Comparison of ENCODE assay signal across 24 mouse cellular contexts in the genomic region with DNA sequence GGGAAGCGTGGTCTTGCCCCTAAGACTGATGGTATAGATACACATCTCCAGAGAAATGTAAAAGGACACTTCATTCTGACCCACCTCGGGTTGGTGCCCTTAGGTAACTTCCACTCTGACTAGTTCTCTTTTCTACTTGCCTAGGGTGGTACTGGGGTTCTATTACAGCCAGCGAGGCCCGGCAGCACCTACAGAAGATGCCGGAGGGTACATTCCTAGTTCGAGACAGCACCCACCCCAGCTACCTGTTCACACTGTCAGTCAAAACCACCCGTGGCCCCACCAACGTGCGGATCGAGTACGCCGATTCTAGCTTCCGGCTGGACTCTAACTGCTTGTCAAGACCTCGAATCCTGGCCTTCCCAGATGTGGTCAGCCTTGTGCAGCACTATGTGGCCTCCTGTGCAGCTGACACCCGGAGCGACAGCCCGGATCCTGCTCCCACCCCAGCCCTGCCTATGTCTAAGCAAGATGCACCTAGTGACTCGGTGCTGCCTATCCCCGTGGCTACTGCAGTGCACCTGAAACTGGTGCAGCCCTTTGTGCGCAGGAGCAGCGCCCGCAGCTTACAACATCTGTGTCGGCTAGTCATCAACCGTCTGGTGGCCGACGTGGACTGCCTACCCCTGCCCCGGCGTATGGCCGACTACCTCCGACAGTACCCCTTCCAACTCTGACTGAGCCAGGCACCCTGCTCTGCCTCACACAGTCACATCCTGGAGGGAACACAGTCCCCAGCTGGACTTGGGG. TPM values are rescaled to one million over a fixed set of nuclear protein-coding genes. Genes with fewer than 3 reads are reported as not detected.
DNase-seq lines count a peak whose midpoint lies in the region; ATAC-seq and TF ChIP-seq lines count a peak whose summit lies in the region.
"Had no signal": no experiment of that assay in that cellular context is flagged by ENCODE, and none has a peak within 500 bp of the region (broad histone marks: within the 10 kb centered on the region; RNA-seq: fewer than 3 reads in every experiment).

No protein-coding gene starts in this region.

- no peaks in the 10 kb centered on the region for H3K9me3 ChIP-seq in heart, postnatal 0 days (replicated peaks; ENCODE audit: control insufficient read depth, low read length)
- H3K9me3 ChIP-seq in megakaryocyte, embryonic 14.5 days: no peaks in the 10 kb centered on the region
- H3K9me3 ChIP-seq in liver, embryonic 13.5 days (replicated peaks): no peaks in the 10 kb centered on the region
- H3K9me3 ChIP-seq: forebrain, embryonic 10.5 days; heart, embryonic 15.5 days; hindbrain, embryonic 10.5 days; lung, embryonic 15.5 days; neural tube, embryonic 15.5 days had no signal

- WGBS in heart, postnatal 0 days: 92% methylated on average over 30 of the region's 30 CpGs
- WGBS in liver, embryonic 13.5 days (ENCODE audit: insufficient replicate concordance): 86% methylated on average over 30 of the region's 30 CpGs

- TF ChIP-seq EP300 in heart, postnatal 0 days (IDR thresholded peaks at IDR 0.05; ENCODE audit: low read depth): no peak

- H3K9ac ChIP-seq in heart, postnatal 0 days (replicated peaks; ENCODE audit: low read depth, low read length): no peak overlapping the region; the same call in 1 of the 2 replicates
- 0 out of 2 replicates have a peak overlapping the region, but pooled peaks have one; percentile 51 for H3K9ac ChIP-seq in liver, embryonic 13.5 days
- H3K9ac ChIP-seq: heart, embryonic 15.5 days; lung, embryonic 15.5 days; neural tube, embryonic 15.5 days had no signal

- peak overlapping the region; percentile 77 for H3K4me3 ChIP-seq in heart, postnatal 0 days (ENCODE audit: low read depth, low read length)
- peak overlapping the region; percentile 97 for H3K4me3 ChIP-seq in megakaryocyte, embryonic 14.5 days (replicated peaks)
- H3K4me3 ChIP-seq in liver, embryonic 13.5 days (replicated peaks): no peak overlapping the region
- H3K4me3 ChIP-seq: forebrain, embryonic 10.5 days; hindbrain, embryonic 10.5 days; lung, embryonic 15.5 days; neural tube, embryonic 15.5 days had no signal

- H3K27me3 ChIP-seq in heart, postnatal 0 days (ENCODE audit: control insufficient read depth, insufficient read depth, low read length): no peaks in the 10 kb centered on the region
- H3K27me3 ChIP-seq in megakaryocyte, embryonic 14.5 days (replicated peaks): no peaks in the 10 kb centered on the region
- no peaks in the 10 kb centered on the region for H3K27me3 ChIP-seq in liver, embryonic 13.5 days
- H3K27me3 ChIP-seq: heart, embryonic 15.5 days; lung, embryonic 15.5 days had no signal

- peaks cover 38% of the 10 kb centered on the region for H3K4me1 ChIP-seq in heart, postnatal 0 days (ENCODE audit: control insufficient read depth, insufficient read depth)
- H3K4me1 ChIP-seq in megakaryocyte, embryonic 14.5 days: peaks cover 86% of the 10 kb centered on the region
- H3K4me1 ChIP-seq in liver, embryonic 13.5 days (replicated peaks): peaks cover 93% of the 10 kb centered on the region

- no peak for ATAC-seq in heart, postnatal 0 days (ENCODE audit: insufficient read depth, low read depth)
- no peak for ATAC-seq in megakaryocyte, adult 5-6 weeks (ENCODE audit: poor library complexity, severe bottlenecking)
- no peak for ATAC-seq in liver, embryonic 13.5 days (ENCODE audit: low read depth)
- ATAC-seq: forebrain, embryonic 16.5 days; hindbrain, embryonic 16.5 days had no signal

- peak overlapping the region; percentile 9 for H3K27ac ChIP-seq in heart, postnatal 0 days (ENCODE audit: low read depth)
- 0 out of 2 replicates have a peak overlapping the region, but pooled peaks have one; percentile 14 for H3K27ac ChIP-seq in liver, embryonic 13.5 days
- H3K27ac ChIP-seq: forebrain, embryonic 10.5 days; heart, embryonic 15.5 days; hindbrain, embryonic 10.5 days; lung, embryonic 15.5 days; macrophage; neural tube, embryonic 15.5 days had no signal

- peaks cover 23% of the 10 kb centered on the region for H3K36me3 ChIP-seq in heart, postnatal 0 days (replicated peaks; ENCODE audit: control insufficient read depth, insufficient read depth, low read length)
- peaks cover 64% of the 10 kb centered on the region for H3K36me3 ChIP-seq in megakaryocyte, embryonic 14.5 days (replicated peaks; ENCODE audit: low read length)
- H3K36me3 ChIP-seq in liver, embryonic 13.5 days: peaks cover 33% of the 10 kb centered on the region

- no peak for TF ChIP-seq CTCF in heart, postnatal 0 days (IDR thresholded peaks at IDR 0.05; ENCODE audit: low read depth)

- peak overlapping the region; percentile 89 for H3K4me2 ChIP-seq in heart, postnatal 0 days (ENCODE audit: low read depth, low read length)
- H3K4me2 ChIP-seq in liver, embryonic 13.5 days: 0 out of 2 replicates have a peak overlapping the region, but pooled peaks have one; percentile 93
- H3K4me2 ChIP-seq: midbrain, embryonic 11.5 days; neural tube, embryonic 15.5 days had no signal

- no peak for DNase-seq in heart, postnatal 0 days (ENCODE audit: low spot score)
- DNase-seq in heart, adult 9 months (ENCODE audit: low spot score in 2 of 2): no peak
- DNase-seq in liver, embryonic 13.5 days: no peak
- no peak for DNase-seq in ovary, postnatal 10 days (ENCODE audit: low spot score)
- no peak for DNase-seq in layer of hippocampus, adult 18-20 months (ENCODE audit: low spot score in 2 of 2)
- DNase-seq: adrenal gland, postnatal 36 days; cerebellum, adult 11 months; cerebellum, postnatal 10 days; gastrocnemius, postnatal 14 days; kidney, adult 18-20 months; kidney, postnatal 4 days; layer of hippocampus, adult 9-11 months; thymus, postnatal 14 days had no signal

RNA-seq across cellular contexts. Expression of a gene that starts 4.6 kb away (rescaled TPM):
- total RNA-seq in heart, postnatal 0 days (2014; rRNA removed; ENCODE audit: low replicate concordance): 44.8 and 62.6 TPM in 2 replicates
- 136 and 149 TPM in 2 replicates for polyA plus RNA-seq in heart, postnatal 0 days (2015; fragmentation: Nextera tagmentation; extraction: Ambion mirVana)
- 47.7 and 114 TPM in 2 replicates for polyA plus RNA-seq in megakaryocyte, embryonic 14.5 days (2012; ENCODE audit: insufficient read depth, low replicate concordance)
- 1.7 and 5.3 TPM in 2 replicates for total RNA-seq in megakaryocyte, adult 5-6 weeks (2015)
- 0.40 and 0.45 TPM in 2 replicates for total RNA-seq in megakaryocyte, adult 5-6 weeks (2017)
- 10.7 and 12.2 TPM in 2 replicates for polyA plus RNA-seq in liver, embryonic 13.5 days (2015; fragmentation: Nextera tagmentation; extraction: Ambion mirVana)
- 1 to 10 TPM; 3.0 to 6.3 TPM for total RNA-seq in layer of hippocampus, adult 18-20 months (2021)

RNA-seq across cellular contexts. Expression of a gene that starts 10.7 kb away (rescaled TPM):
- 14.8 and 24.0 TPM in 2 replicates for total RNA-seq in heart, postnatal 0 days (2014; rRNA removed; ENCODE audit: low replicate concordance)
- 13.0 and 15.1 TPM in 2 replicates for polyA plus RNA-seq in heart, postnatal 0 days (2015; fragmentation: Nextera tagmentation; extraction: Ambion mirVana)
- polyA plus RNA-seq in megakaryocyte, embryonic 14.5 days (2012; ENCODE audit: insufficient read depth, low replicate concordance): 35.6 and 49.9 TPM in 2 replicates
- 98.6 and 105 TPM in 2 replicates for total RNA-seq in megakaryocyte, adult 5-6 weeks (2015)
- 156 and 174 TPM in 2 replicates for total RNA-seq in megakaryocyte, adult 5-6 weeks (2017)
- 9.1 and 10.2 TPM in 2 replicates for polyA plus RNA-seq in liver, embryonic 13.5 days (2015; fragmentation: Nextera tagmentation; extraction: Ambion mirVana)
- total RNA-seq in layer of hippocampus, adult 18-20 months (2021): 1 to 10 TPM; 1.8 to 2.2 TPM

RNA-seq across cellular contexts. Expression of a gene that starts 37.8 kb away (rescaled TPM):
- 4.8 and 28.7 TPM in 2 replicates for total RNA-seq in heart, postnatal 0 days (2014; rRNA removed; ENCODE audit: low replicate concordance)
- polyA plus RNA-seq in heart, postnatal 0 days (2015; fragmentation: Nextera tagmentation; extraction: Ambion mirVana): 12.3 and 15.3 TPM in 2 replicates
- 8.1 TPM in 1 of 2 replicates, not detected in the other for polyA plus RNA-seq in megakaryocyte, embryonic 14.5 days (2012; ENCODE audit: insufficient read depth, low replicate concordance)
- total RNA-seq in megakaryocyte, adult 5-6 weeks (2015): 4.1 and 6.4 TPM in 2 replicates
- total RNA-seq in megakaryocyte, adult 5-6 weeks (2017): 5.0 and 8.0 TPM in 2 replicates
- polyA plus RNA-seq in liver, embryonic 13.5 days (2015; fragmentation: Nextera tagmentation; extraction: Ambion mirVana): 3.6 and 3.8 TPM in 2 replicates
- total RNA-seq in layer of hippocampus, adult 18-20 months (2021): 10 to 100 TPM; 14.5 to 14.9 TPM

RNA-seq across cellular contexts. Expression of a gene that starts 40.0 kb away (rescaled TPM):
- 1.1 and 11.0 TPM in 2 replicates for total RNA-seq in heart, postnatal 0 days (2014; rRNA removed; ENCODE audit: low replicate concordance)
- polyA plus RNA-seq in heart, postnatal 0 days (2015; fragmentation: Nextera tagmentation; extraction: Ambion mirVana): 3.1 and 3.3 TPM in 2 replicates
- polyA plus RNA-seq in megakaryocyte, embryonic 14.5 days (2012; ENCODE audit: insufficient read depth, low replicate concordance): not detected in 2 replicates
- not detected in 2 replicates for total RNA-seq in megakaryocyte, adult 5-6 weeks (2015)
- total RNA-seq in megakaryocyte, adult 5-6 weeks (2017): not detected in 2 replicates
- polyA plus RNA-seq in liver, embryonic 13.5 days (2015; fragmentation: Nextera tagmentation; extraction: Ambion mirVana): 0.03 and 0.09 TPM in 2 replicates
- 1 to 10 TPM; 2.5 to 3.2 TPM for total RNA-seq in layer of hippocampus, adult 18-20 months (2021)
- polyA plus RNA-seq: macrophage had no signal
